Mouse (Mus musculus): ENCODE results near the gene Aunip. TPM values are rescaled to one million over a fixed set of nuclear protein-coding genes. Genes with fewer than 3 reads are reported as not detected.
"Not testable (repeated sequence)": the region's sequence is repeated elsewhere in the genome, so short reads cannot be mapped to it uniquely, and the experiment has no call there.

Gene Aunip
- polyA plus RNA-seq, 1 experiment from 2014 or later: 6.1 TPM

GRCm38 (mm10) chr4:134485151-134485900 is 25.5 kb upstream of the Aunip start:
- TF ChIP-seq CTCF (IDR thresholded peaks at IDR 0.05): no peak
- DNase-seq (ENCODE audit: low read depth, low spot score) (no peak), ATAC-seq (no peak)
- ChIA-PET POLR2A (no interaction called here), CTCF (interaction anchor here (0.8 kb wide), 1 partner anchor 9 kb away, joined by 3 read pairs; no protein-coding TSS in a partner anchor)
- in situ Hi-C loops (cut with MboI; ENCODE audit: low pct_unique_long_range_greater_than_20kb): no loop called here
- no peaks in the 10 kb centered on the region for H3K27me3 ChIP-seq

DNA sequence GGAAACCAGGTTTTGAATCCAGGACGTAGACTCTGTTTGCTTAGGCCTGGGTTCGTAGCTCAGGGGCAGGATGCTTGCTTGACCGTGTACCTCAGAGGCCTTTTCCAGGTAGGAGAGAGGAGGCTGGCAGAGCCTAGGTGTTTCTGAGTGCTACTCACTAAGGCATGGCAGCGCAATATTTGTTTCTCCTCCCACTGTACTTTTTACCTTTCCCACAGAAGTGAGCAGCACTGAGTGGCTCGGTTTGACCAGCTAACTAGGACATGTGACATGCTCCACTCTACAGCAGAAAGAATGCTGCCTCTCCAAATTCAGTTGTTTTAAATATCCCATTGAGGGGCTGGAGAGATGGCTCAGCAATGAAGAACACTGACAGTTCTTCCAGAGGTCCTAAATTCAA is 22.6 kb upstream of the Aunip start:
- no peak for DNase-seq (ENCODE audit: low read depth, low spot score)
- ChIA-PET CTCF (interaction anchor here (0.7 to 2.2 kb wide), 2 partner anchors 11 to 20 kb away, joined by 3 to 9 read pairs; no protein-coding TSS in a partner anchor), POLR2A (no interaction called here)
- no peaks in the 10 kb centered on the region for H3K27me3 ChIP-seq
- TF ChIP-seq CTCF (IDR thresholded peaks at IDR 0.05): no peak
- in situ Hi-C loops (cut with MboI; ENCODE audit: low pct_unique_long_range_greater_than_20kb): no loop called here
- ATAC-seq: no peak

DNA sequence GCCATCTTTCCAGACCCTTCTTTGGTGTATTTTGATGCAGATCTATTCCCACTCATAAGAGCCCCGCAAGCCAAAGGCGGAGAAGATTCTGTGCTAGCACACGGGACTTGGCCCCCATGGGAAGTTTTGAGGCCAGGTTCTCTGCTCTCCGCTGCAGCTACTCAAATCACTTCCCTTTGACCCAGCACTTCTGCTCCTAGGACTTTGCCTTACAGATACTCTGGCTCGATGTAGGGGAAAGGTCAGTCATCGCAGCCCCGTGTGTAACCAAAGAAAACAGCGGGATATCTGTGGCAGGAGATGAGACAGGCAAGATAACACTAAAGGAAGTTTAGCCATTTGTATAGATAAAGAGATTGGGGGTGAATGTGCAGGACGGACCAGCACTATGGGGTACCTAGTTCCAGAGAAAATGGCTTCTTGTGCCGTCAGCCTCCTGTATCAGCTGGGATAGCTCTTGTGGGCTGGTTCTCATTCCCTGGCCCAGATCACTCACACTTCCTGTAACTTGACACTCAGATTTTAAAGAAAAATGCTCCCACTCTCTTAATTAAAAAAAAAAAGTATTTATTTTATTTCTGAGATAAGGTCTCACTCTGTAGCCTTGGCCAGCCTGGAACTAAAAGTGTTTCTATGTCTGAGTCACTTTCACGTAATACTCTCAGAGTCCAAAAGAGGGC is 20.7 kb upstream of the Aunip start:
- ChIA-PET CTCF (no interaction called here), POLR2A (no interaction called here)
- in situ Hi-C loops (cut with MboI; ENCODE audit: low pct_unique_long_range_greater_than_20kb): no loop called here
- no peak for TF ChIP-seq CTCF (IDR thresholded peaks at IDR 0.05)
- DNase-seq (ENCODE audit: low read depth, low spot score) (no peak), ATAC-seq (no peak)
- no peaks in the 10 kb centered on the region for H3K27me3 ChIP-seq

DNA sequence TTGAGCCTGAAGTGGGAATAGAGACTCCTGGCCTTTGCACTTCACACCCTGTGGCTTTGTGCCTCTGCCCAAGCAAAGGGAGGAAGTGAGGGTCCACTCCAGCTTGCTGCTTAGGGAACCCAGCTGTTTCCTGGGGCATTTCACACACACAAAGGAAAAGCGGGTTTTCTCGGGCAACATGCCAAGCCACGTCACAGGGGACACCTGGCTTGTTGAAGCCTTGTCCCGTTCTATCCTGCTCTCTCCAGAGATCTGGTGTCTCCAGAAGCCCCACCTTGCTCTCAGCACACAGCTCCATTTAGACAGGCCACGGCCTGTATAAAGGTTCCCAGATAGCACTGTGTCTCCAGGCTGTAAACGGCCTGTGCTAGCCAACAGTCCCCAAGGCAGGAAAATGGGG is 19.1 kb upstream of the Aunip start:
- in situ Hi-C loops (cut with MboI; ENCODE audit: low pct_unique_long_range_greater_than_20kb): no loop called here
- no peaks in the 10 kb centered on the region for H3K27me3 ChIP-seq
- TF ChIP-seq CTCF (IDR thresholded peaks at IDR 0.05): no peak
- POLR2A ChIA-PET: no interaction called here
- CTCF ChIA-PET: no interaction called here
- no peak for DNase-seq (ENCODE audit: low read depth, low spot score)
- ATAC-seq: no peak

DNA sequence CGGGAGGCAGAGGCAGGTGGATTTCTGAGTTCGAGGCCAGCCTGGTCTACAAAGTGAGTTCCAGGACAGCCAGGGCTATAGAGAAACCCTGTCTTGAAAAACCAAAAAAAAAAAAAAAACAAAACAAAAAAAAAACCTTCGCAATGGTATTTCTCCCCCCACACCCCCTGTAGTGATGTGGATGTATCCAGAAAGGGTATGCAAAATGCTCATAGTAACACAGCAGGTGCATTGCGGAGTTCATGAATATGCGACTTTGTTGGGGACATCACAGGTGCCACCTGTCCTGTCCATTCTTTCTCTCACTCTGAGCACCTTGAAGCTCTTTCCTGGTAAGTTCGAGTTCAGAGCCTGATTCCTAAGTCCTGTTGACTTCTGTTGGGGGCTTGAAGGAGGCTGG is 16.6 kb upstream of the Aunip start:
- POLR2A ChIA-PET; DNase-seq (ENCODE audit: low read depth, low spot score); H3K27me3 ChIP-seq; in situ Hi-C loops (cut with MboI; ENCODE audit: low pct_unique_long_range_greater_than_20kb); ATAC-seq; CTCF ChIA-PET: not testable (repeated sequence)

- ChIA-PET CTCF (interaction anchor here (0.7 kb wide), 1 partner anchor 9 kb away, joined by 3 read pairs; no protein-coding TSS in a partner anchor), POLR2A (interaction anchor here (1.3 kb wide), 1 partner anchor 12 kb away, joined by 4 read pairs; no protein-coding TSS in a partner anchor)
- H3K27me3 ChIP-seq: no peaks in the 10 kb centered on the region
- in situ Hi-C loops (cut with MboI; ENCODE audit: low pct_unique_long_range_greater_than_20kb): no loop called here
- no peak for TF ChIP-seq CTCF (IDR thresholded peaks at IDR 0.05)
- no peak for ATAC-seq
- DNase-seq (ENCODE audit: low read depth, low spot score): no peak
Measured at GRCm38 (mm10) chr4:134494780-134495545, 15.8 kb upstream of the Aunip start.

DNA sequence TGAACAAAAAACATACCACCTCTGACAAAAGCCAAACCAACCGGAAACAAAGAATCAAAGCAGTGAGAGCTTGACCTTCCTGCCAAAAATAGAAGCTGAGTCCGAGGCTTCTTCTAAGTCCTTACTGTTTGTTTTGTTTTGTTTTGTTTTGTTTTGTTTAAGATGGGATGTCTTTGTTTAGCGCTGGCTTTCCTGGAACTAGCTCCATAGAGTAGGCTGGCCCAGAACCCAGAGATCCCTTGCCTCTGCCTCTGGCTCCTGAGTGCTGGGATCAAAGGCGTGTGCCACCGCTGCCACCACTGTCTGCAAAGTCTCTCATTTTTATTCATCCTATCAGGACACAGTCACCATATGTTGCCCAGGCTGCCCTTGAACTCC is 15.3 kb upstream of the Aunip start:
- ATAC-seq (no peak), DNase-seq (ENCODE audit: low read depth, low spot score) (no peak)
- POLR2A ChIA-PET: interaction anchor here (1.3 kb wide), 1 partner anchor 12 kb away, joined by 4 read pairs; no protein-coding TSS in a partner anchor
- in situ Hi-C loops (cut with MboI; ENCODE audit: low pct_unique_long_range_greater_than_20kb): no loop called here
- no peaks in the 10 kb centered on the region for H3K27me3 ChIP-seq
- CTCF ChIA-PET: no interaction called here
- no peak for TF ChIP-seq CTCF (IDR thresholded peaks at IDR 0.05)

- H3K27me3 ChIP-seq: no peaks in the 10 kb centered on the region
- POLR2A ChIA-PET: interaction anchor here (0.5 to 0.6 kb wide), 2 partner anchors 27 to 824 kb away, joined by 3 to 5 read pairs; no protein-coding TSS in a partner anchor
- in situ Hi-C loops (cut with MboI; ENCODE audit: low pct_unique_long_range_greater_than_20kb): no loop called here
- ATAC-seq: peak; percentile 35
- no peak for TF ChIP-seq CTCF (IDR thresholded peaks at IDR 0.05)
- CTCF ChIA-PET: no interaction called here
- no peak for DNase-seq (ENCODE audit: low read depth, low spot score)
Measured at GRCm38 (mm10) chr4:134496595-134497210, 14.1 kb upstream of the Aunip start, which contains the start of gene Paqr7. Gene Paqr7, plus strand, starts transcription at chr4:134496697.

GRCm38 (mm10) chr4:134497223-134497622 is 13.6 kb upstream of the Aunip start:
- DNase-seq (ENCODE audit: low read depth, low spot score): no peak
- no peak for TF ChIP-seq CTCF (IDR thresholded peaks at IDR 0.05)
- ChIA-PET POLR2A (interaction anchor here (0.6 kb wide), 1 partner anchor 28 kb away, joined by 3 read pairs; no protein-coding TSS in a partner anchor), CTCF (no interaction called here)
- no peaks in the 10 kb centered on the region for H3K27me3 ChIP-seq
- in situ Hi-C loops (cut with MboI; ENCODE audit: low pct_unique_long_range_greater_than_20kb): no loop called here
- no peak for ATAC-seq

- no peak for ATAC-seq
- no peak for DNase-seq (ENCODE audit: low read depth, low spot score)
- in situ Hi-C loops (cut with MboI; ENCODE audit: low pct_unique_long_range_greater_than_20kb): no loop called here
- H3K27me3 ChIP-seq: no peaks in the 10 kb centered on the region
- CTCF ChIA-PET: no interaction called here
- POLR2A ChIA-PET: no interaction called here
- TF ChIP-seq CTCF (IDR thresholded peaks at IDR 0.05): no peak
Measured at GRCm38 (mm10) chr4:134497986-134498731, 12.6 kb upstream of the Aunip start.

GRCm38 (mm10) chr4:134498983-134499382 is 11.8 kb upstream of the Aunip start:
- in situ Hi-C loops (cut with MboI; ENCODE audit: low pct_unique_long_range_greater_than_20kb); POLR2A ChIA-PET; ATAC-seq; H3K27me3 ChIP-seq; CTCF ChIA-PET; DNase-seq (ENCODE audit: low read depth, low spot score): not testable (repeated sequence)
